Mouse (Mus musculus) liver, embryonic 11.5 days (tissue): ENCODE measurements at regions not wholly inside any gene's neighbourhood (a gene's known extent, or its start where the extent isn't known, plus 50 kb on each side); places are given as distances from the start of the nearest gene placed in this dataset.
A peak's percentile ranks its signal among the peaks of the same experiment; 100 is the strongest.

ENCODE experiments used
- ATAC-seq: fragments of 200-750 bp; cut with Nextera tagmentation; replicated peaks from 2 replicates; pipeline ENCODE4 v1.8.0; 2017; ENCODE audit warnings: moderate number of reproducible peaks, mild to moderate bottlenecking, moderate TSS enrichment, moderate library complexity; ENCODE audit not compliant: low FRiP score
- DNase-seq: peaks from one replicate; pipeline ENCODE4 v3.0.0-alpha.2; 2017; ENCODE audit warnings: low spot score
- H3K27ac ChIP-seq: fragments of 300-500 bp; sonication (generic); 2 replicates; pipeline ENCODE4 v1.5.1; 2014; ENCODE audit warnings: mild to moderate bottlenecking, low read depth, low read length, control low read depth
- H3K27me3 ChIP-seq: fragments of 300-500 bp; sonication (generic); replicated peaks from 2 replicates; pipeline ENCODE4 v1.6.1; 2014; ENCODE audit warnings: low read length, mixed read lengths; ENCODE audit not compliant: control insufficient read depth, insufficient read depth
- H3K36me3 ChIP-seq: fragments of 300-500 bp; sonication (generic); 2 replicates; pipeline ENCODE4 v1.6.1; 2014; ENCODE audit warnings: mild to moderate bottlenecking, low read length, moderate library complexity, mixed read lengths; ENCODE audit not compliant: control insufficient read depth, insufficient read depth
- H3K4me1 ChIP-seq: fragments of 300-500 bp; sonication (generic); replicated peaks from 2 replicates; pipeline ENCODE4 v1.6.1; 2014; ENCODE audit warnings: low read length, mixed read lengths; ENCODE audit not compliant: control insufficient read depth, insufficient read depth
- H3K4me2 ChIP-seq: fragments of 300-500 bp; sonication (generic); 2 replicates; pipeline ENCODE4 v1.6.1; 2014; ENCODE audit warnings: mild to moderate bottlenecking, control low read depth, moderate library complexity
- H3K4me3 ChIP-seq: fragments of 300-500 bp; sonication (generic); 2 replicates; pipeline ENCODE4 v1.5.1; 2014; ENCODE audit warnings: low read depth, low read length, control low read depth
- H3K9ac ChIP-seq: fragments of 300-500 bp; sonication (generic); 2 replicates; pipeline ENCODE4 v1.6.1; 2014; ENCODE audit warnings: low read depth, low read length, control low read depth
- H3K9me3 ChIP-seq: fragments of 300-500 bp; sonication (generic); 2 replicates; pipeline ENCODE4 v1.6.1; 2016; ENCODE audit warnings: low read length, inconsistent platforms, mixed read lengths; ENCODE audit not compliant: control insufficient read depth
- WGBS: fragments of 180-500 bp; shearing (Covaris S2); extraction: QIAGEN DNeasy Blood & Tissue Kit; methylation state at CpG from one replicate; pipeline ENCODE4 v1.1.7; 2014; 5-methylcytosine and 5-hydroxymethylcytosine counted together

GRCm38 (mm10) chr14:118318524-118318923 lies 51.8 kb downstream of the Gm9376 start:
- Histone ChIP-seq H3K9me3 (no peaks in the 10 kb centered on the region), H3K27ac (no peak overlapping the region), H3K9ac (no peak overlapping the region), H3K4me1 (no peaks in the 10 kb centered on the region), H3K36me3 (no peaks in the 10 kb centered on the region), H3K27me3 (peaks cover 18% of the 10 kb centered on the region), H3K4me3 (no peak overlapping the region), H3K4me2 (no peak overlapping the region)
- 52% methylated on average over 11 of the region's 11 CpGs for WGBS
- ATAC-seq (no peak), DNase-seq (no peak)

GRCm38 (mm10) chr14:118320101-118320500 lies 53.3 kb downstream of the Gm9376 start:
- H3K4me1 ChIP-seq: no peaks in the 10 kb centered on the region
- DNase-seq: no peak
- WGBS: 76% methylated on average over 4 of the region's 4 CpGs
- H3K9me3 ChIP-seq: no peaks in the 10 kb centered on the region
- no peak overlapping the region for H3K27ac ChIP-seq
- ATAC-seq: no peak
- H3K4me3 ChIP-seq: no peak overlapping the region
- H3K36me3 ChIP-seq: no peaks in the 10 kb centered on the region
- H3K9ac ChIP-seq: no peak overlapping the region
- peaks cover 23% of the 10 kb centered on the region for H3K27me3 ChIP-seq
- H3K4me2 ChIP-seq: no peak overlapping the region

GRCm38 (mm10) chr14:118321083-118321482 lies 54.3 kb downstream of the Gm9376 start:
- H3K36me3 ChIP-seq: no peaks in the 10 kb centered on the region
- no peak overlapping the region for H3K9ac ChIP-seq
- H3K4me3 ChIP-seq: no peak overlapping the region
- ATAC-seq (no peak), DNase-seq (no peak)
- no peaks in the 10 kb centered on the region for H3K4me1 ChIP-seq
- no peak overlapping the region for H3K27ac ChIP-seq
- H3K9me3 ChIP-seq: no peaks in the 10 kb centered on the region
- H3K27me3 ChIP-seq: peaks cover 23% of the 10 kb centered on the region
- 71% methylated on average over 3 of the region's 3 CpGs for WGBS
- no peak overlapping the region for H3K4me2 ChIP-seq

- Histone ChIP-seq H3K4me2 (peak overlapping the region; percentile 51), H3K27me3 (peaks cover 23% of the 10 kb centered on the region), H3K9me3 (no peaks in the 10 kb centered on the region), H3K36me3 (no peaks in the 10 kb centered on the region), H3K27ac (no peak overlapping the region), H3K9ac (no peak overlapping the region), H3K4me3 (peak overlapping the region; percentile 22), H3K4me1 (no peaks in the 10 kb centered on the region)
- no peak for ATAC-seq
- 22% methylated on average over 26 of the region's 26 CpGs for WGBS
- no peak for DNase-seq
Measured at GRCm38 (mm10) chr14:118322003-118322821, 55.5 kb downstream of the Gm9376 start.

- no peak overlapping the region for H3K9ac ChIP-seq
- no peak for DNase-seq
- peak overlapping the region; percentile 51 for H3K4me2 ChIP-seq
- 19% methylated on average over 11 of the region's 11 CpGs for WGBS
- no peak for ATAC-seq
- H3K27ac ChIP-seq: no peak overlapping the region
- H3K9me3 ChIP-seq: no peaks in the 10 kb centered on the region
- no peak overlapping the region; the same call in 1 of the 2 replicates for H3K4me3 ChIP-seq
- no peaks in the 10 kb centered on the region for H3K4me1 ChIP-seq
- no peaks in the 10 kb centered on the region for H3K36me3 ChIP-seq
- H3K27me3 ChIP-seq: peaks cover 23% of the 10 kb centered on the region
Measured at GRCm38 (mm10) chr14:118322865-118323264, 56.1 kb downstream of the Gm9376 start.

- 73% methylated on average over 3 of the region's 3 CpGs for WGBS
- DNase-seq (no peak), ATAC-seq (no peak)
- Histone ChIP-seq H3K36me3 (no peaks in the 10 kb centered on the region), H3K27me3 (no peaks in the 10 kb centered on the region), H3K9me3 (no peaks in the 10 kb centered on the region), H3K27ac (no peak overlapping the region), H3K4me2 (no peak overlapping the region), H3K9ac (no peak overlapping the region), H3K4me3 (no peak overlapping the region), H3K4me1 (no peaks in the 10 kb centered on the region)
Measured at GRCm38 (mm10) chr14:118338071-118338470, 71.3 kb downstream of the Gm9376 start.

GRCm38 (mm10) chr14:118362931-118363330 lies 96.2 kb downstream of the Gm9376 start:
- no peak for DNase-seq
- H3K4me1 ChIP-seq: no peaks in the 10 kb centered on the region
- H3K4me2 ChIP-seq: no peak overlapping the region
- ATAC-seq: no peak
- H3K9ac ChIP-seq: no peak overlapping the region
- no peaks in the 10 kb centered on the region for H3K36me3 ChIP-seq
- no peak overlapping the region for H3K27ac ChIP-seq
- no peaks in the 10 kb centered on the region for H3K9me3 ChIP-seq
- no peaks in the 10 kb centered on the region for H3K27me3 ChIP-seq
- no peak overlapping the region for H3K4me3 ChIP-seq
- 66% methylated on average over 11 of the region's 11 CpGs for WGBS

- Histone ChIP-seq H3K9me3 (no peaks in the 10 kb centered on the region), H3K4me3 (no peak overlapping the region), H3K9ac (no peak overlapping the region), H3K27me3 (no peaks in the 10 kb centered on the region), H3K27ac (no peak overlapping the region), H3K4me2 (no peak overlapping the region), H3K4me1 (no peaks in the 10 kb centered on the region), H3K36me3 (no peaks in the 10 kb centered on the region)
- ATAC-seq (no peak), DNase-seq (no peak)
- WGBS: 74% methylated on average over 21 of the region's 21 CpGs
Measured at GRCm38 (mm10) chr14:118363391-118363821, 96.6 kb downstream of the Gm9376 start.

GRCm38 (mm10) chr14:118366522-118366921 lies 99.8 kb downstream of the Gm9376 start:
- no peak overlapping the region for H3K27ac ChIP-seq
- H3K27me3 ChIP-seq: no peaks in the 10 kb centered on the region; the same call in 1 of the 2 replicates
- no peaks in the 10 kb centered on the region for H3K9me3 ChIP-seq
- no peaks in the 10 kb centered on the region for H3K36me3 ChIP-seq
- peaks cover 3% of the 10 kb centered on the region for H3K4me1 ChIP-seq
- no peak for DNase-seq
- H3K4me2 ChIP-seq: no peak overlapping the region
- no peak overlapping the region for H3K9ac ChIP-seq
- H3K4me3 ChIP-seq: no peak overlapping the region
- 84% methylated on average over 4 of the region's 4 CpGs for WGBS
- ATAC-seq: no peak
